Mouse (Mus musculus) fibroblast of lung, adult 2 months (primary cell): ENCODE measurements around the gene BC061212.
"Not testable (repeated sequence)": the region's sequence is repeated elsewhere in the genome, so short reads cannot be mapped to it uniquely, and the experiment has no call there.

Experiments used
- DNase-seq: peaks from one replicate; pipeline ENCODE4 v3.0.0-alpha.2; 2011; ENCODE audit warnings: low read depth

Gene BC061212

DNA sequence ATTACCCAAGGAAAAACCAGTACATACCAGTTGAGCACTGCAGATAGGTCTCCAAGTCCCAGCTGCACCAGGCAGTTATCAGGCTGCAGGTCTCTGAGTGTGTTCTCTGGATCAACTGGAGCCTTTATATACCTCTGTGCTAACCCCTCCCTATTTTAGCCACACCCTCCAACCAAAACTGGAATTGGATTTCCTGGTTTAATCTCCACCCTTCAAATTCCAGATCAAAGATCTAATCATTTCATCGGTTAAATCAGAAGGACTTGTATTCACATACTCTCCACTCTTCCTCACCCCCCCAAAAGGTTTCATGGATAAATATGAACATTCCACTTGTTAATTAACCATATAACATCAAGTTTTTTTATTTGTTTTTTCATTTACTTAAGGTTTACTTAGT, at the start of gene BC061212:
BC061212 (minus strand) TSS at position 101 of the 400 bp plus-strand sequence.
- DNase-seq, result not testable (repeated sequence)

DNA sequence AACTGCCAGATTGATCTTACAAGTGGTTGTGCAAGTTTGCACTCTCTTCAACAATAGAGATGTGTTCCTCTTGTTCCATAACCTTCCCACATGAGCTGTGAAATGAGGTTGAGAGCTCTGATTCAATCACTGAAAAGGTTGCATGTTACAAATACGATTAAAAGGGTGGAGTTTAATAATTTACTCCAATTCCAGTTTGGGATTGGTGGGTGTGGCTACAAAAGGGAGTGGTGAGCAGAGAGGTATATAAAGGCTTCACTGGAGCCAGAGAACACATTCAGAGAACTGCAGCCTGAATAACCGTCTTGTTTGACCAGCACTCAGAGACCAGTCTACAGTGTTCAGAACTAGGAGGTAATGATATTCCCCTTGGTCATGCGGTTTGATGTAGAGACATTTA, 5.7 kb upstream of the BC061212 start, which contains the start of gene Gm6351:
Gm6351 (plus strand) TSS at position 301 of the 400 bp plus-strand sequence.
- not testable (repeated sequence) for DNase-seq
